Mouse (Mus musculus): ENCODE data around the gene Gm11027.
"Not testable (repeated sequence)": the region's sequence is repeated elsewhere in the genome, so short reads cannot be mapped to it uniquely, and the experiment has no call there.

Gene Gm11027

GRCm38 (mm10) chr12:116275086-116275485 is at the start of gene Gm11027:
Gene Gm11027 (plus strand): TSS chr12:116275386.
- DNase-seq (ENCODE audit: low read depth, low spot score), result not testable (repeated sequence)

- no peak for DNase-seq (ENCODE audit: low read depth, low spot score)
Measured at GRCm38 (mm10) chr12:116226289-116227057, 48.7 kb upstream of the Gm11027 start.

- DNase-seq (ENCODE audit: low read depth, low spot score), result no peak
Measured at GRCm38 (mm10) chr12:116229451-116229850, 45.7 kb upstream of the Gm11027 start.

- no peak for DNase-seq (ENCODE audit: low read depth, low spot score)
Measured at GRCm38 (mm10) chr12:116231612-116232011, 43.6 kb upstream of the Gm11027 start.

GRCm38 (mm10) chr12:116232061-116232460 is 43.1 kb upstream of the Gm11027 start:
- DNase-seq (ENCODE audit: low read depth, low spot score), result no peak

- DNase-seq (ENCODE audit: low read depth, low spot score), result peak; percentile 39
Measured at GRCm38 (mm10) chr12:116235356-116235755, 39.8 kb upstream of the Gm11027 start.

GRCm38 (mm10) chr12:116236658-116237057 is 38.5 kb upstream of the Gm11027 start:
- DNase-seq (ENCODE audit: low read depth, low spot score), result no peak

GRCm38 (mm10) chr12:116238370-116238769 is 36.8 kb upstream of the Gm11027 start:
- no peak for DNase-seq (ENCODE audit: low read depth, low spot score)

GRCm38 (mm10) chr12:116238803-116239202 is 36.4 kb upstream of the Gm11027 start:
- no peak for DNase-seq (ENCODE audit: low read depth, low spot score)

GRCm38 (mm10) chr12:116244601-116245000 is 30.6 kb upstream of the Gm11027 start:
- DNase-seq (ENCODE audit: low read depth, low spot score), result no peak

GRCm38 (mm10) chr12:116254652-116255051 is 20.5 kb upstream of the Gm11027 start:
- DNase-seq (ENCODE audit: low read depth, low spot score), result peak; percentile 57

- no peak for DNase-seq (ENCODE audit: low read depth, low spot score)
Measured at GRCm38 (mm10) chr12:116255636-116256035, 19.6 kb upstream of the Gm11027 start.

- no peak for DNase-seq (ENCODE audit: low read depth, low spot score)
Measured at GRCm38 (mm10) chr12:116258321-116258720, 16.9 kb upstream of the Gm11027 start.

- peak; percentile 82 for DNase-seq (ENCODE audit: low read depth, low spot score)
Measured at GRCm38 (mm10) chr12:116262555-116263341, 12.4 kb upstream of the Gm11027 start, which contains the start of gene Wdr60. Gene Wdr60 (minus strand): TSS chr12:116263022.

- no peak for DNase-seq (ENCODE audit: low read depth, low spot score)
Measured at GRCm38 (mm10) chr12:116264756-116265155, 10.4 kb upstream of the Gm11027 start.

- no peak for DNase-seq (ENCODE audit: low read depth, low spot score)
Measured at GRCm38 (mm10) chr12:116265275-116265674, 9.9 kb upstream of the Gm11027 start.

GRCm38 (mm10) chr12:116269450-116269849 is 5.7 kb upstream of the Gm11027 start:
- peak; percentile 51 for DNase-seq (ENCODE audit: low read depth, low spot score)

GRCm38 (mm10) chr12:116270538-116270937 is 4.6 kb upstream of the Gm11027 start:
- DNase-seq (ENCODE audit: low read depth, low spot score), result no peak

GRCm38 (mm10) chr12:116271071-116271470 is 4.1 kb upstream of the Gm11027 start:
- DNase-seq (ENCODE audit: low read depth, low spot score), result no peak

GRCm38 (mm10) chr12:116273733-116274132 is 1.5 kb upstream of the Gm11027 start:
- DNase-seq (ENCODE audit: low read depth, low spot score), result no peak

GRCm38 (mm10) chr12:116275631-116276030 is 445 bp downstream of the Gm11027 start:
- no peak for DNase-seq (ENCODE audit: low read depth, low spot score)

GRCm38 (mm10) chr12:116276961-116277360 is 1.8 kb downstream of the Gm11027 start:
- no peak for DNase-seq (ENCODE audit: low read depth, low spot score)

GRCm38 (mm10) chr12:116278541-116278940 is 3.4 kb downstream of the Gm11027 start:
- no peak for DNase-seq (ENCODE audit: low read depth, low spot score)

Measured in CD4-positive helper T cell, adult 2 months (primary cell).